Mouse (Mus musculus): Measurements from ENCODE around the gene Hcar1. TPM values are rescaled to one million over a fixed set of nuclear protein-coding genes. Genes with fewer than 3 reads are reported as not detected.

Hcar1 gene
- polyA plus RNA-seq, 1 experiment from 2014 or later: 0.51 TPM

Other genes with a start within 250 kb of the Hcar1 start
- gene Clip1, start 195.4 kb downstream of the Hcar1 start, polyA plus RNA-seq (2014; fragmentation: Nextera tagmentation; extraction: Ambion mirVana): 70.7 and 72.9 TPM in 2 replicates
- 55.5 and 61.0 TPM in 2 replicates for gene Zcchc8, start 158.9 kb downstream of the Hcar1 start, polyA plus RNA-seq (2014; fragmentation: Nextera tagmentation; extraction: Ambion mirVana)
- gene Rsrc2, start 130.6 kb downstream of the Hcar1 start, polyA plus RNA-seq (2014; fragmentation: Nextera tagmentation; extraction: Ambion mirVana): 118 and 121 TPM in 2 replicates
- 5.0 and 5.8 TPM in 2 replicates for gene Kntc1, start 130.3 kb downstream of the Hcar1 start, polyA plus RNA-seq (2014; fragmentation: Nextera tagmentation; extraction: Ambion mirVana)
- gene Hcar2, start 14.5 kb downstream of the Hcar1 start, polyA plus RNA-seq (2014; fragmentation: Nextera tagmentation; extraction: Ambion mirVana): not detected in 2 replicates
- gene Denr, start 27.2 kb upstream of the Hcar1 start, polyA plus RNA-seq (2014; fragmentation: Nextera tagmentation; extraction: Ambion mirVana): 104 and 111 TPM in 2 replicates
- gene Gm43518, start 47.4 kb upstream of the Hcar1 start, polyA plus RNA-seq (2014; fragmentation: Nextera tagmentation; extraction: Ambion mirVana): 2.3 and 2.6 TPM in 2 replicates
- 5.2 and 5.5 TPM in 2 replicates for gene Ccdc62, start 50.7 kb upstream of the Hcar1 start, polyA plus RNA-seq (2014; fragmentation: Nextera tagmentation; extraction: Ambion mirVana)
- gene Hip1r, start 93.6 kb upstream of the Hcar1 start, polyA plus RNA-seq (2014; fragmentation: Nextera tagmentation; extraction: Ambion mirVana): 22.4 and 27.9 TPM in 2 replicates
- gene Vps37b, start 152.2 kb upstream of the Hcar1 start, polyA plus RNA-seq (2014; fragmentation: Nextera tagmentation; extraction: Ambion mirVana): 59.5 and 61.7 TPM in 2 replicates
- 13.2 and 14.5 TPM in 2 replicates for gene Abcb9, start 215.8 kb upstream of the Hcar1 start, polyA plus RNA-seq (2014; fragmentation: Nextera tagmentation; extraction: Ambion mirVana)
- gene Ogfod2, start 232.3 kb upstream of the Hcar1 start, polyA plus RNA-seq (2014; fragmentation: Nextera tagmentation; extraction: Ambion mirVana): 21.8 and 26.4 TPM in 2 replicates
- 62.6 and 72.1 TPM in 2 replicates for gene Arl6ip4, start 236.1 kb upstream of the Hcar1 start, polyA plus RNA-seq (2014; fragmentation: Nextera tagmentation; extraction: Ambion mirVana)